Mouse (Mus musculus) T-helper 1 cell (primary cell): ENCODE data around the gene Cfap77.

ENCODE experiments used
- in situ Hi-C: fragments of 300-600 bp; cut with MboI, MseI; formaldehyde crosslinking; loops from one replicate; pipeline ENCODE4 v1.15.1; 2025; ENCODE audit warnings: high pct_unique_total_duplicates

Cfap77 gene

GRCm38 (mm10) chr2:28907691-28908388, 147.0 kb downstream of the Cfap77 start:
- in situ Hi-C loops, result no loop called here

GRCm38 (mm10) chr2:28905561-28905960, 149.3 kb downstream of the Cfap77 start:
- in situ Hi-C loops, result no loop called here

- in situ Hi-C loops, result no loop called here
These were observed 150.1 kb downstream of the Cfap77 start for GRCm38 (mm10) chr2:28904786-28905185.

- in situ Hi-C loops, result no loop called here
These were observed 151.0 kb downstream of the Cfap77 start for GRCm38 (mm10) chr2:28903871-28904270.

GRCm38 (mm10) chr2:28902291-28902690, 152.6 kb downstream of the Cfap77 start:
- in situ Hi-C loops, result no loop called here

- in situ Hi-C loops, result no loop called here
These were observed 157.4 kb downstream of the Cfap77 start for GRCm38 (mm10) chr2:28897340-28897899.

GRCm38 (mm10) chr2:28895876-28896275, 159.0 kb downstream of the Cfap77 start:
- in situ Hi-C loops, result no loop called here

GRCm38 (mm10) chr2:28893526-28893925, 161.3 kb downstream of the Cfap77 start:
- in situ Hi-C loops, result no loop called here

- in situ Hi-C loops, result no loop called here
These were observed 162.1 kb downstream of the Cfap77 start for GRCm38 (mm10) chr2:28892796-28893195.

- in situ Hi-C loops, result loop anchor here (5.0 kb wide), 1 partner anchor 1078 kb away; no protein-coding TSS in a partner anchor
These were observed 170.0 kb downstream of the Cfap77 start for GRCm38 (mm10) chr2:28884914-28885313.

- in situ Hi-C loops, result no loop called here
These were observed 171.9 kb downstream of the Cfap77 start for GRCm38 (mm10) chr2:28882826-28883485.

- in situ Hi-C loops, result no loop called here
These were observed 172.8 kb downstream of the Cfap77 start for GRCm38 (mm10) chr2:28882047-28882446.

GRCm38 (mm10) chr2:28881275-28881674, 173.6 kb downstream of the Cfap77 start:
- in situ Hi-C loops, result no loop called here
